Mouse (Mus musculus) CH12F3 (cell line): ENCODE results near the gene Csf3r.
"Not testable (repeated sequence)": the region's sequence is repeated elsewhere in the genome, so short reads cannot be mapped to it uniquely, and the experiment has no call there.

Source experiments
- in situ Hi-C: fragments of 300-500 bp; cut with MboI; formaldehyde crosslinking; loops from 2 replicates; pipeline ENCODE4 v1.14.3; 2020; ENCODE audit warnings: low sequenced_read_pairs

Csf3r gene

DNA sequence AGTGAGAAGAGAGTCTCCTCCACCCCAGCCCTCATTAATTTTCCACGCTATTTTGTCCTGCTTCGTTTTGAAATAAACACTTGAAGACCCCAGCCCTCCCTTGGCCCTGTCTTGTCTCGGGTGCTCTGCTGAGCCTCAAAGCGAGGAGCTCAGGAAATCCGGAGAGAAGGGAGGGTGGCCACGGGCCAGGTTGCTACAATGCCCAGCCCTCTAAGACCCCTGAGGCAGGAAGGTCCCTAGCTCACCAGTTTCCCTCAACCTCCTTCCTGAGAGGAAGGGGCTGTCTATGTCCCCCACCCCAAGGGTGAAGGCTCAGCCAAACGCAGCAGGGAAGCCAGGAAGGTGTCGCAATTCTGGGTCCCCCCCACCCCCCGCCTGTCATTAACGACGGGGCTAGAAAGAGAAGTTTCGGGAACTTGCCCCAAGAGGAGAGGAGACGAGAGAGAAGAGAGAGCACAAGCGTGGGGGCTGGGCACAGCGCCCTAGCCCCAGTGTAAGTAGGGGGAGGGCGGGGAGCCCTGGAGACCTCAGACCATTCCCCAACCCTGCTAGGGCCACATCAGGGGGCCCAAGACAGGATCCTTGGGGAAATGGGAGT, at the start of gene Csf3r:
Gene Csf3r, plus strand, starts transcription at position 248 of the 598 bp plus-strand sequence.
- in situ Hi-C loops, result no loop called here

- in situ Hi-C loops, result no loop called here
These were observed 46.6 kb upstream of the Csf3r start for GRCm38 (mm10) chr4:125977768-125978167.

GRCm38 (mm10) chr4:125983279-125983678, 41.1 kb upstream of the Csf3r start:
- in situ Hi-C loops, result no loop called here

DNA sequence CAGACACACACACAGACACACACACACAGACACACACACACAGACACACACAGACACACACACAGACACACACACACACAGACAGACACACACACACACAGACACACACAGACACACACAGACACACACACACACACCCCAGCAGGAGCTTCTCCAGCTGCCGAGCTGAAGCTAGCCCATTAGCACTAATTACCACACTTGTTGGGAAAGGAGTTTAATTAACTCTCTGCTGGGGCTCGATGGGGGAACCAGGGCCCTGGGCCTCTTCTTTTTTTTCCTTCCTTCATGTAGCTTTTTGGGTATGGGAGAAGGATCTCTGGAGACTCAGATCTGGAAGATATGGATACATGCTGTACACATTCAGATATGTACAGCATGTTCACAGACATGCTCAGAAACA, 38.6 kb upstream of the Csf3r start:
- in situ Hi-C loops, result not testable (repeated sequence)

- in situ Hi-C loops, result no loop called here
These were observed 37.3 kb upstream of the Csf3r start for GRCm38 (mm10) chr4:125987071-125987470.

GRCm38 (mm10) chr4:125989061-125989460, 35.3 kb upstream of the Csf3r start:
- in situ Hi-C loops, result no loop called here

DNA sequence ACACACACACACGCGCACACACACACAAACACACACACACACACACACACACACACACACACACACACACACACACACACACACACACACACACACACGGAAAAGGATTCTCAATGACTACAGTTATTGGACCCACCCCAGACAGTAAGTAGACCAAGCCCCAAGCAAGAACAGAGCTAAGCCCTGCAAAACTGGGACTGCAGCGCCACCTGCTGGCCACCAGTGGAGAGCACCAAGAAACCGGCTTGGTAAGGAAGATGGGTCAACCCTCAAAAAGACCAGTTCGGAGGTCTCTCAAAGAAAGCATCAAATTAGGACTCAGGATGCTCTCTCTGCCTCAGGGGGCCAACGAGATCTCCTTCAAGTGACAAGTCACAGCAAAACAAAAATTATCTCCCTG, 34.2 kb upstream of the Csf3r start:
- in situ Hi-C loops, result no loop called here

DNA sequence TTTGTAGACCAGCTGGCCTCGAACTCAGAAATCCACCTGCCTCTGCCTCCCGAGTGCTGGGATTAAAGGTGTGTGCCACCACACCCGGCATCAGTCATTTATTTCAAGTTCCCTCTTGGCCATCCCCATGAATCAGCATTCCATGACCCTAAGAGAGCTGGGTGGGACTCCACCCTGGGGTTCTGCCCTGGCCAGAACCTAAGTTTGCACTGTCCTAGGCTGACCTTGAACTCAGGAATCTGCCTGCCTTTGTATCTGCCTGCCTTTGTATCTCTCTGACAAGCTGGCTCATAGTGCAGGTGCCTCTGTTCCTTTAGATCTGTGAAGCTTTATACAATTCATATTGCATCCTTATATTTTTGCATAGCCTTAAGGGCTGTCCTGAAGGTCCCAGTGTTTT, 32.1 kb upstream of the Csf3r start:
- in situ Hi-C loops, result no loop called here

GRCm38 (mm10) chr4:125992906-125993305, 31.4 kb upstream of the Csf3r start:
- in situ Hi-C loops, result no loop called here

GRCm38 (mm10) chr4:125996576-125996975, 27.8 kb upstream of the Csf3r start:
- in situ Hi-C loops, result no loop called here

- in situ Hi-C loops, result no loop called here
These were observed 26.5 kb upstream of the Csf3r start for GRCm38 (mm10) chr4:125997826-125998225.

DNA sequence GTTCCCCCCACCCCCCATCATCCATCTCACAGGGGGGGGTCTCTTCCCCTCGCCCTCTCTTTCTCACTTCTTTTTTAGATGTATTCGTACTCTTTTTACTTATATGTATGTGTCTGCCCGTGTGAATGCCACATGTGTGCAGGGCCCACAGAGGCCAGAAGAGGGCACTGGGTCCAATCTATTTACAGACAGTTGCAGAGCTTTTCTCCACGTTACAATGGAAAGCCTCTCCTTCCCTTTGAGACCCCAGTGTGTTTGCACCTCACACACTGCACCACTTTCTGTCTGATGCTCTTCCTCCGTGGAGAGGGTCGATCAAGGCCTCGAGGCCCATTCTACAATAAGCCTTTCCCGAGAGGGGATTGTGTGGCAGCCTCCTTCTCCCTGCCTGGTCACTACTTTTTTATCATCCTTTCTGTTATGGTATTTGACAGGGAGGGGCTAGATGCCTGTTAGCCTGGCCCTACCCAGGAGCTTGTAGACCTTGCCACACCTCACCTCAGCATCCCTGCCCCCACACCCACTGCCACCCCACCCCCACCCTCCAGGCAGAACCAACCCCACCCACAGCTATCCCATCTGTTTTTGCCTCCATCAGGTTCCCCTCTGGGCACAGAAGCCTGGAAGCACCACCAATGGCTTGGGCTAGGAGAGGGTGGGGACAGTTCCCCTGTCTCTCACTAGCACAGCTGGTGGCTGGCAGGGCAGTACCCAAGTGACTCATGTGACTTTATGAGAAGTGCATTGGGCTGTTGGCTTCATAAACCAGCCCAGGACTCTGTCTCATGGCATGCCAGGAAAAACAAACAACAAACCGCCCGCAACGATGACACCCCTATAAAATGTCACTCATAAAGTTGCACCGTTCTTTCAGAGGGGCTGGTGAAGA, 22.8 kb upstream of the Csf3r start:
- in situ Hi-C loops, result no loop called here

GRCm38 (mm10) chr4:126017676-126018332, 6.5 kb upstream of the Csf3r start:
- in situ Hi-C loops, result no loop called here

DNA sequence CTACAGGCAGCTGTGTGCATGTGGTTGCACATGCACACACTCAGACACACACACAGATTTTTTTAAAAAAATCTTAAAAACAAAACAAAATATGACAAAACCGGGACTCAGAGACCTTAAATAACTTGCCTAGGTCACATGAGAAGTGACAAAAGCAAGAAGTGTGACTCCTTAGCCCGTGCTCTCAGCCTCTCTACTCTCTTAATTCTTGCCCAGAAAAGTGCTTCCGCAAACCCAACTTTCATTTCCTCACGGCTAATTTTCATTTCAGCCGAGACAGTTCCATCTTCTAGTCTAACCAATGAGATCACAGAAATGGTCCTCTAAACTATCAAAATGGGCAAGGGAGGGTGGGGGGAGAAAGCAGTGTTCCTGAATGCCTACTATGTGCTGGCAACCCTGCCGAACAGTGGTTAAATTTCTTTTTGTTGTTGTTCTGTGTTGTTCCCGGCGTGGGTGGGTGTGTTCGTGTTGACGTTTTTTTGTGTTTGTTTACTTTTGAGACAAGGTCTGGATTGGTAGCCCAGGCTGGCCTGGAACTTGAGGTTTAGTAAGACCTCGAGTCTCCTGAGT, 5.3 kb upstream of the Csf3r start:
- in situ Hi-C loops, result no loop called here

- in situ Hi-C loops, result no loop called here
These were observed 1.5 kb downstream of the Csf3r start for GRCm38 (mm10) chr4:126025801-126026200.

- in situ Hi-C loops, result no loop called here
These were observed 3.6 kb downstream of the Csf3r start for GRCm38 (mm10) chr4:126027980-126028379.

- in situ Hi-C loops, result no loop called here
These were observed 4.7 kb downstream of the Csf3r start for GRCm38 (mm10) chr4:126029042-126029441.

- in situ Hi-C loops, result no loop called here
These were observed 6.4 kb downstream of the Csf3r start for GRCm38 (mm10) chr4:126030705-126031104.

GRCm38 (mm10) chr4:126035413-126035812, 11.1 kb downstream of the Csf3r start:
- in situ Hi-C loops, result no loop called here

DNA sequence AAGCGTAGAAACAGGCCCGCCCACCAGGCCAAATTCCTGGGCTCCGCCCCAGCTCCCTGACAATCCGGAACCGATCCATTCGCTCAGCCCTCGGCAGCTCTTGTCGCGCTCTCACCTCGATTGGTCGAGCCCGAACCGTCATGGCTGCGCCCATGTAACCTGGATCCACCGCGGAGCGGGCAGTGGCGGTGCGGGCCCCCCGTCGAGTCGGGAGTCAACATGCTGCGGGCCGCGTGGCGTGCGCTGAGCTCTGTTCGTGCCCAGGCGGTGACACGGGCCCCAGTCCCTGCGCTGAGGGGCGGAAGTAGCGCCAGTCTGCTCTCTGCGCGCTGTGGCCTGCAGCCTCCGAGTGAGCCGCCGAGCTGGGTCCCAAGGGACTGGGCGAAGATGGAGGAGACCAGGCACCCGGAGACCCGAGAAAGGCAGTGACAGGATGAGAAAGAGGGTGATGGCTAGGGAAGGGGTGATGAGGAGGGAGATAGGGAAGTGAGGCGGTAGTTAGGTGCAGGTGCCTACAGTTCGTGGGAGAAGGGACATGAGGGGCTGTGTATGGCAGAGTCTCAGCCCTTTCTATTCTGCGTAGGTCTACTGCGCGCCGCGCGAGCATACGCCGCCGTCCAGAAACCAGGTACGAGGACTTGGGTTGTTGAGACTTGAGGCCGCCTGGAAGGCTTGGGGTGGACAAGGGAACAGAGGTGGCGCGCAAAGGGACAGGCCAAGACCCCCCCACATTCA, 22.7 kb downstream of the Csf3r start, which contains the start of gene Mrps15:
Gene Mrps15, plus strand, starts transcription at position 75 of the 735 bp plus-strand sequence.
- in situ Hi-C loops, result no loop called here

DNA sequence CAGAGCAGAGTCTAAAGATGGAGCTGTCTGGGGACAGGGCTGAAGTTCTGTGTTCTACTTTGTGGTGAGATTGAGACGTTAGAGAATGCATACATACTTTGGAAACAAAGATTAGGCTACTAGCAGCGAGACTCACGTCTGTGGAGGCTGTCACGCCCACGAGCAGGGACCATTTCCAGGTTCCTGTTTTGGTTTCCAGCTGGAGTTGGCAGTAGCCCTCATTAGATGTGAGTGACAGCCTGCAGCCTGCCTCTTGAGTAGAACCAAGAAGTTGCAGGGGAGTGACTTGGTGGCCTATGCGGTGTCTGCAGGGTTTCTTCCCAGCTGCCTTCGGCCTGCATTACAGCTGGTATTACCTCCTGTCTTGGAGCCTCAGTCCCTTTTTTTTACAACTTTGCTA, 27.3 kb downstream of the Csf3r start:
- in situ Hi-C loops, result no loop called here
